11 mouse cellular contexts compared by ENCODE assay signal in the genomic region with DNA sequence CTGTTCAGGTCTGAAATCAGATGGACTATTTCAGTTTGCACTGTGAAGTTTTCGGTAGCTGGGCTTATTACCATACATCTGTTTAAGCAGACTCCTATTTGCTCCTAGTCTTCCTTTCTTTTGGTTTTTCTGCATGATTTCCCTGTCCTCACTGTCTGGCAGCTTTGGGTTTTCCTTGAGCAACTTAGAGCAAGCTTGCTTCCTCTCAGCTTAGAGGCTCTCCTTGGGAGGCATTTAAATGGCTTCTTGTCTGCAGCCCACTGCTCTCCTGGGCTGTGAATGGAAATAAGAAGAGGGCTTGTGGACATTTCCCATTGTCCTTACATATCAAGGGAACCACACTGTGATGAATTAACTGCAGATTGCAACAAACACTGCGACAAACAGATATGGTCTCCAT.
A peak's percentile ranks its signal among the peaks of the same experiment; 100 is the strongest.
DNase-seq lines count a peak whose midpoint lies in the region; ATAC-seq lines count a peak whose summit lies in the region.
"Had no signal": no experiment of that assay in that cellular context is flagged by ENCODE, and none has a peak within 500 bp of the region (broad histone marks: within the 10 kb centered on the region; RNA-seq: fewer than 3 reads in every experiment).

No protein-coding gene starts in this region.

- H3K4me1 ChIP-seq in forebrain, embryonic 13.5 days: peaks cover 12% of the 10 kb centered on the region; the same call in 1 of the 2 replicates
- peaks cover 12% of the 10 kb centered on the region for H3K4me1 ChIP-seq in midbrain, embryonic 10.5 days
- 0 out of 2 replicates have a peak, but pooled peaks cover 9% of the 10 kb centered on the region for H3K4me1 ChIP-seq in neural tube, embryonic 15.5 days
- H3K4me1 ChIP-seq: lung, embryonic 15.5 days had no signal

- peak overlapping the region; percentile 41 for H3K4me2 ChIP-seq in forebrain, embryonic 13.5 days
- H3K4me2 ChIP-seq in neural tube, embryonic 15.5 days: peak overlapping the region; percentile 51
- H3K4me2 ChIP-seq: lung, embryonic 15.5 days had no signal

- H3K4me3 ChIP-seq in forebrain, embryonic 13.5 days: no peak overlapping the region
- no peak overlapping the region for H3K4me3 ChIP-seq in midbrain, embryonic 10.5 days
- no peak overlapping the region for H3K4me3 ChIP-seq in neural tube, embryonic 15.5 days (replicated peaks)
- H3K4me3 ChIP-seq: lung, embryonic 15.5 days had no signal

- H3K27me3 ChIP-seq in forebrain, embryonic 13.5 days: no peaks in the 10 kb centered on the region
- no peaks in the 10 kb centered on the region for H3K27me3 ChIP-seq in midbrain, embryonic 10.5 days (ENCODE audit: low read depth, poor library complexity, severe bottlenecking)
- no peaks in the 10 kb centered on the region for H3K27me3 ChIP-seq in neural tube, embryonic 15.5 days (replicated peaks)
- H3K27me3 ChIP-seq: lung, embryonic 15.5 days had no signal

- peak overlapping the region; percentile 16; the same call in 1 of the 2 replicates for H3K9ac ChIP-seq in forebrain, embryonic 13.5 days
- H3K9ac ChIP-seq in neural tube, embryonic 15.5 days (replicated peaks): no peak overlapping the region
- H3K9ac ChIP-seq: lung, embryonic 15.5 days had no signal

- H3K36me3 ChIP-seq in forebrain, embryonic 13.5 days (ENCODE audit: poor library complexity, severe bottlenecking): no peaks in the 10 kb centered on the region
- no peaks in the 10 kb centered on the region for H3K36me3 ChIP-seq in midbrain, embryonic 10.5 days
- H3K36me3 ChIP-seq in neural tube, embryonic 15.5 days: no peaks in the 10 kb centered on the region
- H3K36me3 ChIP-seq: lung, embryonic 15.5 days had no signal

- no peaks in the 10 kb centered on the region for H3K9me3 ChIP-seq in forebrain, embryonic 13.5 days (replicated peaks)
- H3K9me3 ChIP-seq in midbrain, embryonic 10.5 days (replicated peaks): no peaks in the 10 kb centered on the region
- H3K9me3 ChIP-seq in neural tube, embryonic 15.5 days (replicated peaks): no peaks in the 10 kb centered on the region
- H3K9me3 ChIP-seq: lung, embryonic 15.5 days had no signal

- ATAC-seq in forebrain, embryonic 13.5 days: peak; percentile 70
- peak; percentile 55; the same call in 1 of the 2 replicates for ATAC-seq in neural tube, embryonic 15.5 days (ENCODE audit: low FRiP score)
- ATAC-seq: inflammation-experienced regulatory T-cells, adult 6 months had no signal

- 19% methylated on average over 2 of the region's 2 CpGs for WGBS in forebrain, embryonic 13.5 days
- WGBS in midbrain, embryonic 10.5 days: 24% methylated on average over 2 of the region's 2 CpGs
- WGBS in neural tube, embryonic 15.5 days: 27% methylated on average over 2 of the region's 2 CpGs

- H3K27ac ChIP-seq in forebrain, embryonic 13.5 days: no peak overlapping the region
- H3K27ac ChIP-seq in midbrain, embryonic 10.5 days (replicated peaks): 0 out of 2 replicates have a peak overlapping the region, but pooled peaks have one; percentile 42
- peak overlapping the region; percentile 71; the same call in 1 of the 2 replicates for H3K27ac ChIP-seq in neural tube, embryonic 15.5 days (replicated peaks)
- H3K27ac ChIP-seq: lung, embryonic 15.5 days had no signal

- peak; percentile 6 to 13 for DNase-seq in left cerebral cortex, adult 18-20 months (ENCODE audit: low spot score in 2 of 2)
- DNase-seq in left cerebral cortex, adult 8-10 months (ENCODE audit: low spot score in 2 of 2): no peak
- no peak for DNase-seq in midbrain, embryonic 10.5 days (ENCODE audit: low spot score)
- DNase-seq in urinary bladder, postnatal 4 days (ENCODE audit: low spot score in 2 of 2): no peak
- no peak for DNase-seq in gastrocnemius, adult 18-20 months (ENCODE audit: low spot score)
- DNase-seq: adrenal gland, postnatal 14 days; cerebellum, postnatal 36 days had no signal

Comparison
In these comparisons a context has a peak if more than half of its experiments do, and no peak if none do; other contexts are left out.
1. DNase-seq: peak in left cerebral cortex, adult 18-20 months (2 of 2); none in left cerebral cortex, adult 8-10 months (0 of 2), midbrain, embryonic 10.5 days (single experiment), urinary bladder, postnatal 4 days (0 of 2) and gastrocnemius, adult 18-20 months (single experiment).